Mouse (Mus musculus) megakaryocyte, embryonic 14.5 days (primary cell): ENCODE results near the gene Cdh20. TPM values are rescaled to one million over a fixed set of nuclear protein-coding genes. Genes with fewer than 3 reads are reported as not detected.
A peak's percentile ranks its signal among the peaks of the same experiment; 100 is the strongest.

ENCODE experiments used
- H3K27me3 ChIP-seq: replicated peaks from 2 replicates; pipeline ENCODE3; 2012; ENCODE audit warnings: inconsistent platforms
- H3K36me3 ChIP-seq: replicated peaks from 2 replicates; pipeline ENCODE3; 2012; ENCODE audit warnings: low read length, inconsistent platforms, mixed read lengths
- H3K4me1 ChIP-seq: 2 replicates; pipeline ENCODE4 v1.6.1; 2012; ENCODE audit warnings: inconsistent platforms
- H3K4me3 ChIP-seq: replicated peaks from 2 replicates; pipeline ENCODE3; 2012; ENCODE audit warnings: moderate library complexity, mild to moderate bottlenecking, inconsistent platforms
- H3K9me3 ChIP-seq: 2 replicates; pipeline ENCODE4 v1.6.1; 2012; ENCODE audit warnings: inconsistent platforms
- FLI1 ChIP-seq: IDR thresholded peaks from 2 replicates; pipeline ENCODE4 v1.6.1; 2012; ENCODE audit warnings: low read length, inconsistent platforms, mixed read lengths
- GATA1 ChIP-seq: IDR thresholded peaks from 3 replicates; pipeline ENCODE4 v1.6.1; 2012; ENCODE audit warnings: mixed read lengths, low read length, inconsistent platforms, borderline replicate concordance
- polyA plus RNA-seq: library from polyadenylated mRNA; stranded (reverse); fragments of >175 nt; gene quantifications from 2 replicates; pipeline ENCODE4 v1.2.3, GENCODE M21; 2012; ENCODE audit warnings: low replicate concordance; ENCODE audit not compliant: insufficient read depth

Cdh20 gene
- not detected in 2 replicates for polyA plus RNA-seq

GRCm38 (mm10) chr1:104768371-104769249, at the start of gene Cdh20:
Cdh20 (plus strand) TSS chr1:104768529.
- TF ChIP-seq FLI1 (no peak), GATA1 (no peak)
- Histone ChIP-seq H3K27me3 (peaks cover 22% of the 10 kb centered on the region), H3K4me3 (peak within 1 kb of the TSS; percentile 59), H3K4me1 (peaks cover 6% of the 10 kb centered on the region; the same call in 1 of the 2 replicates), H3K36me3 (no peaks in the 10 kb centered on the region), H3K9me3 (peaks cover 17% of the 10 kb centered on the region)

- Histone ChIP-seq H3K4me3 (no peak overlapping the region), H3K36me3 (no peaks in the 10 kb centered on the region), H3K27me3 (no peaks in the 10 kb centered on the region), H3K4me1 (no peaks in the 10 kb centered on the region), H3K9me3 (peaks cover 5% of the 10 kb centered on the region; the same call in 1 of the 2 replicates)
- no peak for TF ChIP-seq GATA1
- no peak for TF ChIP-seq FLI1
Observed at GRCm38 (mm10) chr1:104746816-104747215, 21.5 kb upstream of the Cdh20 start.

GRCm38 (mm10) chr1:104747438-104747837, 20.9 kb upstream of the Cdh20 start:
- Histone ChIP-seq H3K4me3 (no peak overlapping the region), H3K9me3 (peaks cover 5% of the 10 kb centered on the region; the same call in 1 of the 2 replicates), H3K4me1 (no peaks in the 10 kb centered on the region), H3K36me3 (no peaks in the 10 kb centered on the region), H3K27me3 (no peaks in the 10 kb centered on the region)
- no peak for TF ChIP-seq GATA1
- TF ChIP-seq FLI1, result no peak

GRCm38 (mm10) chr1:104754483-104754882, 13.8 kb upstream of the Cdh20 start:
- Histone ChIP-seq H3K4me1 (no peaks in the 10 kb centered on the region), H3K27me3 (no peaks in the 10 kb centered on the region), H3K9me3 (0 out of 2 replicates have a peak, but pooled peaks cover 2% of the 10 kb centered on the region), H3K36me3 (no peaks in the 10 kb centered on the region), H3K4me3 (no peak overlapping the region)
- no peak for TF ChIP-seq FLI1
- no peak for TF ChIP-seq GATA1

- Histone ChIP-seq H3K9me3 (0 out of 2 replicates have a peak, but pooled peaks cover 2% of the 10 kb centered on the region), H3K36me3 (no peaks in the 10 kb centered on the region), H3K4me3 (no peak overlapping the region), H3K4me1 (no peaks in the 10 kb centered on the region), H3K27me3 (no peaks in the 10 kb centered on the region)
- TF ChIP-seq GATA1 (no peak), FLI1 (no peak)
Observed at GRCm38 (mm10) chr1:104755896-104756295, 12.4 kb upstream of the Cdh20 start.

DNA sequence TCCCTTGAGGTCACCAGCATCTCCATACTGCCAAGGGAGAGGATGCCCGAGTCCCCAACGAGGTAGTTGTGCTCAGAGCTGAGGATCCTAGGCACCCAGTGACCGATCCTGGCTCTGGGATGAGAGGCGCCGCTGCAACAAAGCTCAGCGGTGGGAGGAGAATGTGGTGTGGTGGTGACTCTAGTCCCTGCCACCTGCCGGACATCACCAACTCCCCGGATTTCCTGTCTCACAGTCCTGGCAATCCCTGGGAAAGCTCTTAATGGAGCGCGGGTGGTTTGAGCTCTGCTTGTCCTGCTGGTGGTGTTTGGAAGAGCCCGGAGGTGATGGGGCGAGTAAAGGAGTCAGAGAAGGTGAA, 900 bp downstream of the Cdh20 start:
- H3K36me3 ChIP-seq, result no peaks in the 10 kb centered on the region
- peaks cover 22% of the 10 kb centered on the region for H3K27me3 ChIP-seq
- H3K9me3 ChIP-seq, result peaks cover 17% of the 10 kb centered on the region
- H3K4me1 ChIP-seq, result peaks cover 6% of the 10 kb centered on the region; the same call in 1 of the 2 replicates
- no peak for TF ChIP-seq FLI1
- no peak for TF ChIP-seq GATA1
- H3K4me3 ChIP-seq, result peak overlapping the region; percentile 59

DNA sequence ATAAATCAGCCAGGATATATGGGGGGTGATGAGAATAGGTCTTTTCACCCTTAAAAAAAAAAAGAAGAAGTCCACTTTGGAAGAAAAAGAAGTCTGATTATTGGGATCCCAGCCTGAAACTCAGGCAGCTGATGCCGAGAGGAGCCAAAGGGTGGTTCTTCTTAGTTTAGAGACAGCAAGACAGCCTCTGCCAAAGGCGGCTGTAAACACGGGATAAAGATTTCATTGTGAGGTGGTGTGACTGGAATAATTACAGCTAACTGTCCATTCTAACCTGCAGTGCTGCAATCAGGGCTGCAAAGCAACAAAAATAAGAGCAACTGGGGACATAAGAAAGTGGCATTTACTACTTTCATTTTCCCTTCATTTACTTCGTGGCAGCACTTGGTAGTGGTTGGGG, 3.6 kb downstream of the Cdh20 start:
- no peak for TF ChIP-seq GATA1
- TF ChIP-seq FLI1, result no peak

DNA sequence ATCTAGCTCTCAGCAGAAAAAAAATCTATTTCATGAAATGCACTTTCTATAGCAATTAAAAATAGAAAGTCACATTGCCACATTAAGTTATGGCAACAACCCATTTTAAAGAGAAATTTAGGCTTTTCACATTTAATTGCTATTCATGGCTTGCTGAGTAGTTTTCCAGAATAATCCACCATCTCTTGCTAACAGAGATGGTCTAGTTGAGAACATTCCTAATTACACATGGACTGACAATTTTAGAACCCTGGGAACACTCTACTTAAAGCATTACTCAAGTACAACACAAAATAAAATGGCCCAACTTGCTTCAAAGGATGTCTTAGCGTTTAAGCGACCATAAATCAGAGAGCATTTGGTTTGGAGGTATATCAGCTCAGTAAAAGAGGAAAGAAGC, 4.9 kb downstream of the Cdh20 start:
- Histone ChIP-seq H3K4me3 (no peak overlapping the region), H3K9me3 (peaks cover 16% of the 10 kb centered on the region), H3K27me3 (peaks cover 20% of the 10 kb centered on the region), H3K36me3 (no peaks in the 10 kb centered on the region), H3K4me1 (peaks cover 6% of the 10 kb centered on the region; the same call in 1 of the 2 replicates)
- TF ChIP-seq GATA1 (no peak), FLI1 (no peak)

More for the DNA sequence above, 3.6 kb downstream of the Cdh20 start:
- H3K9me3 ChIP-seq, result peaks cover 17% of the 10 kb centered on the region
- H3K27me3 ChIP-seq, result peaks cover 22% of the 10 kb centered on the region
- no peak overlapping the region for H3K4me3 ChIP-seq
- no peaks in the 10 kb centered on the region for H3K36me3 ChIP-seq
- peaks cover 6% of the 10 kb centered on the region; the same call in 1 of the 2 replicates for H3K4me1 ChIP-seq

DNA sequence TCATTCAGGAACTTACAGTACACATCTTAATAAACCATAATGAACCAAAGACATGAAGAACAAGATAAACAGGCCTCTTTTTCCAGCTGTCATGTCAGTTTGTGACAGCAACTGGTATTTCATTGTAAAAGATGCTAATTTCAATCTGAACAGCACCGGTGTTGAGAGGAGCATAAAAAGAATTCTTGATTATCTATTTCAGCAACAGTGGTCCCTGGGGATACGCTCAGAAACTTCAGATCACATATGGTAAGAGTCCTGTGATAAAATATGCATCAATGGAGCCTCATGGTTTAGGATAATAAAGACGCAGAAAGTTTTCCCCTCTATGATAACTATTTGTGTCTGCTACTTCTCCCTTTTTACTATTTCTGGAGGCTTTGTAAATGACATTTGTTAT, 25.2 kb downstream of the Cdh20 start:
- Histone ChIP-seq H3K4me3 (no peak overlapping the region), H3K4me1 (no peaks in the 10 kb centered on the region), H3K36me3 (no peaks in the 10 kb centered on the region), H3K9me3 (peaks cover 6% of the 10 kb centered on the region; the same call in 1 of the 2 replicates), H3K27me3 (no peaks in the 10 kb centered on the region)
- TF ChIP-seq FLI1 (no peak), GATA1 (no peak)

GRCm38 (mm10) chr1:104796146-104796545, 27.8 kb downstream of the Cdh20 start:
- TF ChIP-seq FLI1, result no peak
- H3K9me3 ChIP-seq, result peaks cover 9% of the 10 kb centered on the region
- no peaks in the 10 kb centered on the region for H3K4me1 ChIP-seq
- no peaks in the 10 kb centered on the region for H3K27me3 ChIP-seq
- H3K4me3 ChIP-seq, result no peak overlapping the region
- H3K36me3 ChIP-seq, result no peaks in the 10 kb centered on the region
